Mouse (Mus musculus) megakaryocyte, embryonic 14.5 days (primary cell): Measurements from ENCODE around the gene Ccdc87. TPM values are rescaled to one million over a fixed set of nuclear protein-coding genes. Genes with fewer than 3 reads are reported as not detected.
A peak's percentile ranks its signal among the peaks of the same experiment; 100 is the strongest.
"Not testable (repeated sequence)": the region's sequence is repeated elsewhere in the genome, so short reads cannot be mapped to it uniquely, and the experiment has no call there.

ENCODE experiments used
- H3K27me3 ChIP-seq: replicated peaks from 2 replicates; pipeline ENCODE3; 2012; ENCODE audit warnings: inconsistent platforms
- H3K36me3 ChIP-seq: replicated peaks from 2 replicates; pipeline ENCODE3; 2012; ENCODE audit warnings: low read length, inconsistent platforms, mixed read lengths
- H3K4me1 ChIP-seq: 2 replicates; pipeline ENCODE4 v1.6.1; 2012; ENCODE audit warnings: inconsistent platforms
- H3K4me3 ChIP-seq: replicated peaks from 2 replicates; pipeline ENCODE3; 2012; ENCODE audit warnings: moderate library complexity, mild to moderate bottlenecking, inconsistent platforms
- H3K9me3 ChIP-seq: 2 replicates; pipeline ENCODE4 v1.6.1; 2012; ENCODE audit warnings: inconsistent platforms
- FLI1 ChIP-seq: IDR thresholded peaks from 2 replicates; pipeline ENCODE4 v1.6.1; 2012; ENCODE audit warnings: low read length, inconsistent platforms, mixed read lengths
- GATA1 ChIP-seq: IDR thresholded peaks from 3 replicates; pipeline ENCODE4 v1.6.1; 2012; ENCODE audit warnings: mixed read lengths, low read length, inconsistent platforms, borderline replicate concordance
- polyA plus RNA-seq: library from polyadenylated mRNA; stranded (reverse); fragments of >175 nt; gene quantifications from 2 replicates; pipeline ENCODE4 v1.2.3, GENCODE M21; 2012; ENCODE audit warnings: low replicate concordance; ENCODE audit not compliant: insufficient read depth

Gene Ccdc87
- polyA plus RNA-seq, 1 experiment = not detected

DNA sequence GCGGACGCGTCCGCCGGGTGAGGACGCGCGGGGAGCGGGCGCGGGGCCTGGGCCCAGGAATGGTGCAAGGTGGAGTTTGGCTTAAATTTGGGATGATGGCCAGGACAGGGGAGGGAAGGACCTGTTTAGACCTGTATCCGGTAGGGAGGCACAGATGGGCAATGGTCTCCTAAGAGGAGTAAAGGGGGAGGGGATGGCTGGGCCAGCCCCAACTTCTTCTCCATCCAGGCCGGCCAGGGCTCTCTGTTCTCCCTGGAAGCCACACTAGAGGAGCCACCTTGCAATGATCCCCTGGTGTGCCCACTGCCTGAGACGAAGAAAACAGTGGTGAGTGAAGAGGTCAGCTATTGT is 16.3 kb downstream of the Ccdc87 start:
- H3K4me1 ChIP-seq = peaks cover 12% of the 10 kb centered on the region
- no peaks in the 10 kb centered on the region for H3K36me3 ChIP-seq
- H3K4me3 ChIP-seq = peak overlapping the region; percentile 90
- TF ChIP-seq GATA1 = no peak
- no peak for TF ChIP-seq FLI1
- H3K9me3 ChIP-seq = no peaks in the 10 kb centered on the region
- peaks cover 75% of the 10 kb centered on the region for H3K27me3 ChIP-seq

DNA sequence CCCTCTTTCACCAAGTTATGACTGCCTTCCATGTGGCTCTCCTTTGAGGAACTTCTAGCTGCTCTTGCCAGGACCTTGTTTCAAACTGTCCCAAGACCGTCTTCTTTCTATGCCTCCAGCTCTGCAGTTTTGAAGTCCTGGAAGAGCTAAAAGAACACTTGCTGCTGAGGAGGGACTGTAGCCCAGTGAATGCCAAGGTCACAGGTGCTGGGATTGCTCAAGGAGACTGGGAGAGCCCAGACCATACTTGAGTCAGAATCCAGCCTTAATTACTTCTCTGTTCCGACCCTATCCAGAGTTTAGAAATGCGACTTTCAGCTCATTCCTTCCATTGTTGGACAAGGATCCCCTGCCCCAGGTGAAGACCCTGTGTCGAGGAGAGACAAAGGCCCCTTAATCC is 16.8 kb downstream of the Ccdc87 start:
- no peaks in the 10 kb centered on the region for H3K9me3 ChIP-seq
- H3K27me3 ChIP-seq = peaks cover 72% of the 10 kb centered on the region
- TF ChIP-seq FLI1 (no peak), GATA1 (no peak)
- H3K4me3 ChIP-seq = no peak overlapping the region
- H3K36me3 ChIP-seq = no peaks in the 10 kb centered on the region
- H3K4me1 ChIP-seq = peaks cover 12% of the 10 kb centered on the region

DNA sequence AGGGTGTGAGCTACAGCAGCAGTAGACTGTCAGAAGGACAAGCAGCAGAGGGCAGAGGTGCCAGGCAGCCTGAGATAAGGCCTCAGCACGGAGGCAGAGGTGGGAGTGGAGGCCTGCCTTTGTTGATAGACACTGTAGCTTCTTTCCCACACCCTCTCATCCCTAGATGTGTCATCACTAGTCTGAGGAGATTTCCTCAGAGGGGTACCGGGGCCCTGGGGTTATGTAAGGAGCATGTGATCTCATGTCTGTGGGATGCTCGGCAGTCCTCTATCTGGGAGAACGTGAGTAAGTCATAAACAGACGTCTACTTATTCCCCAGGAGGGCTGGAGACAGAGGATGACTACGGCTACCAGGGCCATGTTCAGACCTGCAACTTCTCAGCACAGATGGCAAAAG is 19.9 kb downstream of the Ccdc87 start:
- H3K4me3 ChIP-seq = no peak overlapping the region
- peaks cover 5% of the 10 kb centered on the region; the same call in 1 of the 2 replicates for H3K9me3 ChIP-seq
- no peaks in the 10 kb centered on the region for H3K36me3 ChIP-seq
- peaks cover 83% of the 10 kb centered on the region for H3K27me3 ChIP-seq
- TF ChIP-seq GATA1 (no peak), FLI1 (no peak)
- peaks cover 12% of the 10 kb centered on the region for H3K4me1 ChIP-seq

DNA sequence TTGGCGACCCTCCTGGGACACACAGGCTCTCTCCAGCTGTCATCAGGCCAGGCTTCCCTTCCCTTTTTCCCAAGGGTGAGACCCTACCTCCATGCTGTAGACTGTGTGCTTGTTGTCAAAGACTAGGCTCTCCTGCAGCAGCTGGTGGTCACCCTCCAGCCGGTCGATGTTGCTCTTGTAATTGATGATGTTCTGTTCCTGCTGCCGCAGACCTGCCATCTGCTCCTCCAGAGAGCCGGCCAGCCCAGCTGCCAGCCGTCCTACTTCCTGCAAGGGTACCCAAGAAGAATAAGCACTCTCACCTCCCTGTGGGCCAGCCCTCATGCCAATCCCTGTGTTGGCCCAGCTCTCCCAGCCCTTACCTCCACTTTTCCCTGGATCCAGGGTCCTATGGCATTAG is 23.9 kb downstream of the Ccdc87 start:
- Histone ChIP-seq H3K4me3 (no peak overlapping the region), H3K9me3 (peaks cover 5% of the 10 kb centered on the region; the same call in 1 of the 2 replicates), H3K27me3 (peaks cover 76% of the 10 kb centered on the region), H3K4me1 (peaks cover 10% of the 10 kb centered on the region), H3K36me3 (no peaks in the 10 kb centered on the region)
- TF ChIP-seq FLI1 (no peak), GATA1 (no peak)

DNA sequence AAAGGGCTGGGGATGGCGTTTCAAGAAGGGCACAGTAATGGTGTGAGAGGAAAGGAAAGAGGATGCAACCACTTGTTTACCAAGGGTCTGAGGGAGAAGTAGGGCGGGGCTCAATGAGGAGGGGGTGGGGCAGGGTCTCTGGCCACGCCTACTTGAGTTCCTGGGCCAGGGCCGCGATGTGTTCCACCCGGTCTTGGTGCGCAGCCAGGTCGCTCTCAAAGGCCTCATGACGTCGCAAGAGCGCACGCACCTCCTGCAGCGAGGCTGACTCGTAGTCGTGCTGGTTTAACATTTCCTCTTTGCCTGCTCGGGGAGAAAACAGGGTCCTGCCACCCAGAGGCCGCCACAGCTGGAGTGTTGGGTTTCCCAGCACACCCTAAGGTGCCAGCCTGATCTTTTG is 26.0 kb downstream of the Ccdc87 start:
- H3K9me3 ChIP-seq = peaks cover 5% of the 10 kb centered on the region; the same call in 1 of the 2 replicates
- no peak for TF ChIP-seq GATA1
- no peak for TF ChIP-seq FLI1
- no peaks in the 10 kb centered on the region for H3K36me3 ChIP-seq
- H3K4me3 ChIP-seq = peak overlapping the region; percentile 85
- H3K4me1 ChIP-seq = peaks cover 10% of the 10 kb centered on the region
- peaks cover 73% of the 10 kb centered on the region for H3K27me3 ChIP-seq

DNA sequence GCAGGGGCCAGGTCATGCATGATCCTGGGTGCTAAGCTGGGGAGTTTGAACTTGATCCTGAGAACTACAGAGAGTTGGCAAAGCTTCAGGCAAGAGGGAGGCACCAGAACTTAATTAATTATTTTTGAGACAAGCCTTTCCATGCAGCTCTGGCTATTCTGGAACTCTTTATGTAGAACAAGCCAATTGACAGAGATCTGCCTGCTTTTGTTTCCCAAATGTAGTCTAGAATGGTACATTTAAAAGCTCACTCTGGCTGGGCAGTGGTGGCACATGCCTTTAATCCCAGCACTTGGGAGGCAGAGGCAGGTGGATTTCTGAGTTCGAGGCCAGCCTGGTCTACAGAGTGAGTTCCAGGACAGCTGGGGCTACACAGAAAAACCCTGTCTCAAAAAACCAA is 35.4 kb downstream of the Ccdc87 start:
- H3K36me3 ChIP-seq, H3K9me3 ChIP-seq, H3K4me3 ChIP-seq: not testable (repeated sequence)
- Histone ChIP-seq H3K27me3 (peaks cover 57% of the 10 kb centered on the region), H3K4me1 (peaks cover 30% of the 10 kb centered on the region)

DNA sequence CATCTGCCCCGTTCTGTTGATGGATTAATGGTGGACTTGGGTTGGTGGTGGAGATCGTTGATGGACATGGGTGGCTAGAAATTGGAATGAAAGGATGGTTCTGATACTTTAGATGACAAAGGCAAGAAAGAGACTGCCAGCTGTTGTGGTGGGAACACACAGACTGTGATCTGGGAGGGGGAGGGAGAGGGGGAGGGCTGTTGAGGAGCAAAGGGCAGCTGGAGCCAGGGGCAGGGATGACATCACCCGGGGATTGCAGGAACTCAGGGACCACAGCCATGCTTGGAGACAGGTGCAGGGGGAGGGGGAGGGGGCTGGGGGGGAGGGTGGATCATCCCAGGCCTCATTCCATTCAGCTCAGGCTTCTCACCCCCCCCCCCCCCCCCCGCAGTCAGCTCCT is 37.1 kb downstream of the Ccdc87 start:
- Histone ChIP-seq H3K27me3 (peaks cover 44% of the 10 kb centered on the region), H3K9me3 (no peaks in the 10 kb centered on the region), H3K36me3 (peaks cover 14% of the 10 kb centered on the region), H3K4me1 (peaks cover 45% of the 10 kb centered on the region), H3K4me3 (no peak overlapping the region)
- no peak for TF ChIP-seq GATA1
- no peak for TF ChIP-seq FLI1

DNA sequence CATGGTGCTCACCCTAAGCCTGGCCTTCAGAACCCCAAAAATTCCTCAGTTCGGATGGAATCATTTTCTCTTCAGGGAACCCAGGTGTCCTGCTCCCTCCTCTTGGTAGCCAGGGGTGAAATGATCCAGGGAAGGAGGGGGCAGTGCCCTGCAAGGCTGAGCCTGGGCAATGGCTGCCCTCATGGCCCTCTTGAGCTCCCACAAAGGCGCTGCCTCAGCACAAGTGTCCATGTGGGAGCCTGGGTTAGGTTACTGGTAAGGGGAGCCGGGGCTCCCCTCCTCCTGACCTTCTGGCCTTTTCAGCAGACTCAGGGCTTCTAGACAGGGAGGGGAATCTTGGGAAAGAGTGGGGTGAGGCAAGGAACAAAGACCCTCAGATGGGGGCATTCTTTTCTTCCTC is 37.6 kb downstream of the Ccdc87 start:
- no peaks in the 10 kb centered on the region for H3K9me3 ChIP-seq
- H3K36me3 ChIP-seq = peaks cover 19% of the 10 kb centered on the region
- TF ChIP-seq FLI1 (no peak), GATA1 (no peak)
- H3K4me3 ChIP-seq = no peak overlapping the region
- H3K4me1 ChIP-seq = peaks cover 50% of the 10 kb centered on the region
- H3K27me3 ChIP-seq = peaks cover 39% of the 10 kb centered on the region

DNA sequence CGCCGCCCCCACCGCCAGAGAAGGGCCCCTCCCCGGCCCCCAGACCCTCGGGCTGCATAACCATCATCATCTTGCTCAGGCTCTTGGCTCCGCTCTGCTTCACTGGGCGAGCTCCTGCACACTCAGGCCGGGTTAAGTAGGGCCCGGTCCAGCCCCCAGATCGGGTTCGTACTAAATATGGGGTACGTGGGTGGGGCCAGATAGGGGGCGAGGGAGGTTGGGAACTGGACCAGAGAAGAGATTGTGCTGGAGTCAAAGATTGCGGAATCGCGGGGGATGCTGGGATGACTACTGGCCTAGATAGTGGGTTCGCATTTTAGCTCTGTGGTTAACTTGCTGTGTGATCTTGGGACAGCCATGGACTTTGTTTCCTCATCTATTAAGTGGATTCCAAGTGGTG is 38.6 kb downstream of the Ccdc87 start, which contains the start of gene Actn3:
Gene Actn3 (minus strand): TSS at position 125 of the 400 bp plus-strand sequence.
- Histone ChIP-seq H3K4me1 (peaks cover 54% of the 10 kb centered on the region), H3K9me3 (no peaks in the 10 kb centered on the region), H3K36me3 (peaks cover 29% of the 10 kb centered on the region), H3K4me3 (peak within 1 kb of the TSS; percentile 99), H3K27me3 (peaks cover 30% of the 10 kb centered on the region)
- no peak for TF ChIP-seq GATA1
- TF ChIP-seq FLI1 = no peak

DNA sequence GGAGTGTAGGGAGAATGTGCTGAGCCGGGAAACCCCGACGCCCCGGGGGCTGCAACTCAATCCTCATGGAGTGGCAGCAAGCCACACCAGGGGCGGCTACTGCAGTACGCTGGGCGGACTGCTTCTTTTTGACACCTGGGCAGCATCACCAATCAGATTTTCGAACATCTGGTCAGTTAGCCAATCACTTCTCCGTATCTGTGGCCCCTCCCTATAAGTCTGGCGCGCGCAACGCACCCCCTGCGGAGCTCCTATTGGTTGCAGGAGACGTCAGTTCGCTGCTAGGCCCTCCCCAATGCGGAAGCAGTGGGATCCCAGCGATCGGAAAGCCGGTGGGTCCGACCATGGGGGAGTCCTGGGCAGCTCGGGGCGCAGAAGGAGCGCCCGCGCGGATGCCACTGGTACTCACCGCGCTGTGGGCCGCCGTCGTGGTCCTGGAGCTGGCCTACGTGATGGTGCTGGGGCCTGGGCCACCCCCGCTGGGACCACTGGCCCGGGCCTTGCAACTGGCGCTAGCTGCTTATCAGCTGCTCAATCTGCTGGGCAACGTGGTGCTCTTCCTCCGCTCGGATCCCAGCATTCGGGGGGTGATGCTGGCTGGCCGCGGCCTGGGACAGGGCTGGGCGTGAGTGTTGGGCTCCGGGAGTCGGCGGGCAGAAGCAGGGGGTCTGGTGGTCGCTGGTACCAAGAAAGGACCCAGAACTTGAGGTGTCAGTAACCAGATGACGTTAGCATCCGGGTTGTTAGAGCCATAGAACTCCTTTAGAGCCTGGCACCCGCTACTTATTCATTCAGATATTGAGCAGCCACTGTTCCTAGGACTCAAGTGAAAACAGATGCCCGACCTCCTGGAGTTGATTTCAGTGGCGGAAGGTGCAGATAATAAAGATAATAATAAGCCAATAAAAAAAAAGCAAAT is 39.5 kb downstream of the Ccdc87 start, which contains the start of gene Zdhhc24:
Gene Zdhhc24 (plus strand): TSS at position 264 of the 919 bp plus-strand sequence.
- Histone ChIP-seq H3K9me3 (no peaks in the 10 kb centered on the region), H3K27me3 (peaks cover 22% of the 10 kb centered on the region), H3K4me3 (peak within 1 kb of the TSS; percentile 99), H3K36me3 (peaks cover 38% of the 10 kb centered on the region), H3K4me1 (peaks cover 54% of the 10 kb centered on the region)
- TF ChIP-seq FLI1 (no peak), GATA1 (0 out of 3 replicates have a peak, but pooled peaks have one; percentile 52)
